Mouse (Mus musculus) megakaryocyte, embryonic 14.5 days (primary cell): ENCODE results near the gene Hcfc1. TPM values are rescaled to one million over a fixed set of nuclear protein-coding genes. Genes with fewer than 3 reads are reported as not detected.

Experiments
- H3K27me3 ChIP-seq: replicated peaks from 2 replicates; pipeline ENCODE3; 2012; ENCODE audit warnings: inconsistent platforms
- H3K36me3 ChIP-seq: replicated peaks from 2 replicates; pipeline ENCODE3; 2012; ENCODE audit warnings: low read length, inconsistent platforms, mixed read lengths
- H3K4me1 ChIP-seq: 2 replicates; pipeline ENCODE4 v1.6.1; 2012; ENCODE audit warnings: inconsistent platforms
- H3K4me3 ChIP-seq: replicated peaks from 2 replicates; pipeline ENCODE3; 2012; ENCODE audit warnings: moderate library complexity, mild to moderate bottlenecking, inconsistent platforms
- H3K9me3 ChIP-seq: 2 replicates; pipeline ENCODE4 v1.6.1; 2012; ENCODE audit warnings: inconsistent platforms
- FLI1 ChIP-seq: IDR thresholded peaks from 2 replicates; pipeline ENCODE4 v1.6.1; 2012; ENCODE audit warnings: low read length, inconsistent platforms, mixed read lengths
- GATA1 ChIP-seq: IDR thresholded peaks from 3 replicates; pipeline ENCODE4 v1.6.1; 2012; ENCODE audit warnings: mixed read lengths, low read length, inconsistent platforms, borderline replicate concordance
- polyA plus RNA-seq: library from polyadenylated mRNA; stranded (reverse); fragments of >175 nt; gene quantifications from 2 replicates; pipeline ENCODE4 v1.2.3, GENCODE M21; 2012; ENCODE audit warnings: low replicate concordance; ENCODE audit not compliant: insufficient read depth

Gene Hcfc1
- polyA plus RNA-seq, 1 experiment = 58.4 TPM

- H3K27me3 ChIP-seq = peaks cover 9% of the 10 kb centered on the region
- peaks cover 37% of the 10 kb centered on the region for H3K4me1 ChIP-seq
- no peak for TF ChIP-seq GATA1
- no peak for TF ChIP-seq FLI1
- H3K9me3 ChIP-seq = no peaks in the 10 kb centered on the region
- H3K4me3 ChIP-seq = no peak overlapping the region
- H3K36me3 ChIP-seq = no peaks in the 10 kb centered on the region
Observed at GRCm38 (mm10) chrX:73972774-73973173, 6.6 kb upstream of the Hcfc1 start.

DNA sequence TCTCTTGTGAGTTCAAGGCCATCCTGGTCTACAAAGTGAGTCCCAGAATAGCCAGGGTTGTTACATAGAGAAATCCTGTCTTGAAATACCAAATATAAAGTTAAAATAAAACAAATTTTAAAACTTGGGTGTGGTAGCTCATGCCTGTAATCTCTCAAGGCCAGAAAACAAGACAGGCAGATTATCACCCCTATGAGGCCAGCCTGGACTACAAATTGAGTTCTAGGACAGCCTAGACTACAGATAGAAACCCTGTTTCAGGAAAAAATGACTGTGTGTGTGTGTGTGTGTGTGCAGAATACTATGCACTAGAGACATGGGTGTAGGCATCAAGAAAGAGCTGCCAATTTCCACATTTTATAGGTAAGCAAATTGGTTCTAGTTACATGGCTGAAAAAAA, 4.6 kb upstream of the Hcfc1 start:
- Histone ChIP-seq H3K27me3 (peaks cover 19% of the 10 kb centered on the region), H3K4me3 (no peak overlapping the region), H3K4me1 (peaks cover 37% of the 10 kb centered on the region), H3K36me3 (no peaks in the 10 kb centered on the region), H3K9me3 (peaks cover 19% of the 10 kb centered on the region)
- TF ChIP-seq GATA1 (no peak), FLI1 (no peak)

- TF ChIP-seq GATA1 (no peak), FLI1 (no peak)
- H3K36me3 ChIP-seq = no peaks in the 10 kb centered on the region
- H3K4me3 ChIP-seq = no peak overlapping the region
Observed at GRCm38 (mm10) chrX:73969729-73970128, 3.6 kb upstream of the Hcfc1 start.

GRCm38 (mm10) chrX:73969167-73969566, 3.0 kb upstream of the Hcfc1 start:
- TF ChIP-seq GATA1 (no peak), FLI1 (no peak)
- peaks cover 19% of the 10 kb centered on the region for H3K27me3 ChIP-seq
- no peak overlapping the region for H3K4me3 ChIP-seq
- H3K36me3 ChIP-seq = no peaks in the 10 kb centered on the region
- H3K9me3 ChIP-seq = peaks cover 21% of the 10 kb centered on the region
- peaks cover 40% of the 10 kb centered on the region for H3K4me1 ChIP-seq

More at GRCm38 (mm10) chrX:73969729-73970128, 3.6 kb upstream of the Hcfc1 start:
- Histone ChIP-seq H3K4me1 (peaks cover 37% of the 10 kb centered on the region), H3K9me3 (peaks cover 21% of the 10 kb centered on the region), H3K27me3 (peaks cover 21% of the 10 kb centered on the region)

GRCm38 (mm10) chrX:73967177-73968075, 1.3 kb upstream of the Hcfc1 start:
- peaks cover 58% of the 10 kb centered on the region for H3K4me1 ChIP-seq
- H3K9me3 ChIP-seq = peaks cover 21% of the 10 kb centered on the region
- TF ChIP-seq FLI1 (no peak), GATA1 (no peak)
- no peaks in the 10 kb centered on the region for H3K36me3 ChIP-seq
- peak overlapping the region; percentile 95 for H3K4me3 ChIP-seq
- peaks cover 22% of the 10 kb centered on the region for H3K27me3 ChIP-seq

DNA sequence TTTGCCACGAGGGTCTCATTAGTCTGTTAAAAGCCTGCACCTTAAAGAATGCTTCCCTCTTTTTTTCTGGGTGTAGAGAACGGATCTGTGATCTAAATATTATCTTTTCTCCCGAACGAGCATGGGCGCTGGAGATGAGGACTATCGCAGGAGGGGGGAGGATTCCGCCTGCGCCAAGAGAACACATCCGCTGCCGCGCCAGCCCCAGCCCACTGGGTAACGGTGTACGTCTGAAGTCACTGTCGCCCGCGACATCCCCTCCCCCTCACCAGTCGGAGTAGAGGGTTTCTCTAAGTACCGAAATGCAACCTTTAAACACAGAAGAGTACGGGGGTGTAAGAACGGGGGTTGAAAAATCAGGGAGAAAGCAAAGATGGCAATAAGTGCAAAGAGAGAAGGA, 850 bp downstream of the Hcfc1 start:
- peaks cover 20% of the 10 kb centered on the region for H3K36me3 ChIP-seq
- peaks cover 23% of the 10 kb centered on the region for H3K27me3 ChIP-seq
- H3K4me3 ChIP-seq = peak overlapping the region; percentile 95
- peaks cover 60% of the 10 kb centered on the region for H3K4me1 ChIP-seq
- H3K9me3 ChIP-seq = peaks cover 21% of the 10 kb centered on the region
- TF ChIP-seq GATA1 (no peak), FLI1 (no peak)

DNA sequence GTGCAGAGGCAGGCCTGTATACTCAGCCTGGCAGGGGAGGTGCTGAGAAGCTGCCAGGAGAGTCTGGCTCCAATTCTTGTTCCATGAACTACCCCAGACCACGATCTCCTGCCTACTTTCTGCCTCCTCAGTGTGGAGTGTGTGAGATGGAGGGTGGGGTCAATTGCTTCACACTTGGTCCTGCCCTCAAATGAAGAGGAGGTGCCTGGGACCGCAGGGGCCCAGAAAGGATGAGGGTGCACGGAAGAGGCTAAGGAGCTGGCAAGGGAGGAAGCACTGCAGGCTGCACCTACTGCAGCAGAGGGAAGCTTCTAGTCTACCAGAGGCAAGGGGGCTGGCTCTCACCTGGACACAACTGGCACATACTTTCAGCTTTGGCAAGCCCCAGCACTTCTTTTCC, 1.8 kb downstream of the Hcfc1 start:
- H3K36me3 ChIP-seq = peaks cover 29% of the 10 kb centered on the region
- peaks cover 61% of the 10 kb centered on the region for H3K4me1 ChIP-seq

DNA sequence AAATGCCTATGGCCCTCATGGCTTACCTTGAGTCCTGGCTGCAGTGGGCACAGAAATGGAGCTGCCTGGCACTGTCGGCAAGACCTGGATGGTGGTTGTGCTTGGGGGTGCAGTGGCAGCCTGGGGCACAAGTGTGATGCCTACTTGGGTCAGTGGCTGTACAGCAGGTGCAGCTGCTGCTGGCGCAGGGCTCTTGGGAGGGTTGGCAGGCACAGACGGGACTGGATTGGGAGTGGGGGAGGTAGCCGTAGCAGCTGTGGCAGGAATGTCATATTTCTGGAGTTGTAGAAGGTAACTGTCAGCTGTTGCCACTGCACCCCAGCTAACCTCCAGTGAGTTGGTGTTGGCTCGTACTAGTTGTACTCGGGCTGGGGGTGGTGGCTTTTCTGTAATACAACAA, 11.2 kb downstream of the Hcfc1 start:
- TF ChIP-seq FLI1 = no peak
- TF ChIP-seq GATA1 = no peak
- no peaks in the 10 kb centered on the region for H3K9me3 ChIP-seq
- H3K4me1 ChIP-seq = peaks cover 21% of the 10 kb centered on the region
- H3K27me3 ChIP-seq = peaks cover 26% of the 10 kb centered on the region
- peaks cover 98% of the 10 kb centered on the region for H3K36me3 ChIP-seq
- H3K4me3 ChIP-seq = no peak overlapping the region

More for the DNA sequence above, 1.8 kb downstream of the Hcfc1 start:
- H3K9me3 ChIP-seq = peaks cover 21% of the 10 kb centered on the region
- peaks cover 23% of the 10 kb centered on the region for H3K27me3 ChIP-seq
- no peak for TF ChIP-seq FLI1
- no peak for TF ChIP-seq GATA1
- H3K4me3 ChIP-seq = peak overlapping the region; percentile 95

- H3K36me3 ChIP-seq = peaks cover 97% of the 10 kb centered on the region
- peaks cover 30% of the 10 kb centered on the region for H3K4me1 ChIP-seq
Observed at GRCm38 (mm10) chrX:73952603-73953002, 13.6 kb downstream of the Hcfc1 start.

GRCm38 (mm10) chrX:73949341-73949740, 16.8 kb downstream of the Hcfc1 start:
- H3K4me3 ChIP-seq = peak overlapping the region; percentile 46
- H3K4me1 ChIP-seq = peaks cover 40% of the 10 kb centered on the region
- TF ChIP-seq GATA1 = no peak
- TF ChIP-seq FLI1 = no peak
- peaks cover 37% of the 10 kb centered on the region for H3K27me3 ChIP-seq
- H3K9me3 ChIP-seq = no peaks in the 10 kb centered on the region
- H3K36me3 ChIP-seq = peaks cover 99% of the 10 kb centered on the region

More at GRCm38 (mm10) chrX:73952603-73953002, 13.6 kb downstream of the Hcfc1 start:
- H3K4me3 ChIP-seq = no peak overlapping the region
- no peak for TF ChIP-seq GATA1
- TF ChIP-seq FLI1 = no peak
- H3K9me3 ChIP-seq = no peaks in the 10 kb centered on the region
- H3K27me3 ChIP-seq = peaks cover 38% of the 10 kb centered on the region
